Mouse (Mus musculus): ENCODE measurements around the gene Pip4p1. TPM values are rescaled to one million over a fixed set of nuclear protein-coding genes. Genes with fewer than 3 reads are reported as not detected.
A peak's percentile ranks its signal among the peaks of the same experiment; 100 is the strongest.
"Not testable (repeated sequence)": the region's sequence is repeated elsewhere in the genome, so short reads cannot be mapped to it uniquely, and the experiment has no call there.

The Pip4p1 gene
- polyA plus RNA-seq, 1 experiment from 2014 or later: 38.3 TPM

GRCm38 (mm10) chr14:50908126-50908525 lies 22.5 kb downstream of the Pip4p1 start:
- WGBS: 70% methylated on average over 4 of the region's 4 CpGs
- Histone ChIP-seq H3K4me2 (replicated peaks; ENCODE audit: low read depth) (no peak overlapping the region), H3K4me3 (ENCODE audit: low read depth, low read length) (no peak overlapping the region), H3K9me3 (ENCODE audit: control insufficient read depth, low read length) (no peaks in the 10 kb centered on the region), H3K27me3 (ENCODE audit: control insufficient read depth, insufficient read depth, low read length) (no peaks in the 10 kb centered on the region), H3K36me3 (ENCODE audit: control insufficient read depth, insufficient read depth, low read length) (no peaks in the 10 kb centered on the region), H3K4me1 (replicated peaks; ENCODE audit: control insufficient read depth, insufficient read depth) (no peaks in the 10 kb centered on the region), H3K9ac (ENCODE audit: low read length) (no peak overlapping the region), H3K27ac (replicated peaks) (no peak overlapping the region)
- ATAC-seq (ENCODE audit: low FRiP score, low TSS enrichment) (no peak), DNase-seq (ENCODE audit: low spot score) (no peak)
- TF ChIP-seq EP300 (optimal IDR thresholded peaks at IDR 0.05): no peak
- no peak for TF ChIP-seq CTCF (IDR thresholded peaks at IDR 0.05; ENCODE audit: low read depth)

DNA sequence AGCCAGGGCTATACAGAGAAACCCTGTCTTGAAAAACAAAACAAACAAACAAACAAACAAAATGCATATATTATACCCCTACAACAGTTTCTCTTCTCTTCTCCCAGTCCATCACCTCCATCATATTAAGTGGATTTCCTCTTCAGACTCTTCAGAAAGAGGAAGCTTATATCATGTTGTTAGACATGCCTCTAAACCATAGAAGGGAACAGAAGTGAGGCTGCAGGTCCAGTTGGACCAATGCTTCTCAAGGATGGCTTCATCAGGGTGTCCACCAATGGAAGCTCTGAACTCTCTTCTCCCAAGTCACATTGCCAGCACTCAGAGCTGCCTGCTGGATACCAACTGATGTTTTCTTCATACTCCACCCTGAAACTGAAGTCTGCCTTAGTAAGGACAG lies 25.3 kb downstream of the Pip4p1 start:
- H3K4me1 ChIP-seq (replicated peaks; ENCODE audit: control insufficient read depth, insufficient read depth); H3K4me3 ChIP-seq (ENCODE audit: low read depth, low read length); DNase-seq (ENCODE audit: low spot score); H3K27me3 ChIP-seq (ENCODE audit: control insufficient read depth, insufficient read depth, low read length); H3K27ac ChIP-seq (replicated peaks); H3K4me2 ChIP-seq (replicated peaks; ENCODE audit: low read depth); H3K36me3 ChIP-seq (ENCODE audit: control insufficient read depth, insufficient read depth, low read length); H3K9ac ChIP-seq (ENCODE audit: low read length); ATAC-seq (ENCODE audit: low FRiP score, low TSS enrichment); H3K9me3 ChIP-seq (ENCODE audit: control insufficient read depth, low read length): not testable (repeated sequence)

- Histone ChIP-seq H3K4me3 (ENCODE audit: low read depth, low read length) (no peak overlapping the region), H3K9me3 (ENCODE audit: control insufficient read depth, low read length) (no peaks in the 10 kb centered on the region), H3K27ac (replicated peaks) (no peak overlapping the region), H3K27me3 (ENCODE audit: control insufficient read depth, insufficient read depth, low read length) (no peaks in the 10 kb centered on the region), H3K4me1 (replicated peaks; ENCODE audit: control insufficient read depth, insufficient read depth) (no peaks in the 10 kb centered on the region), H3K4me2 (replicated peaks; ENCODE audit: low read depth) (no peak overlapping the region), H3K36me3 (ENCODE audit: control insufficient read depth, insufficient read depth, low read length) (no peaks in the 10 kb centered on the region), H3K9ac (ENCODE audit: low read length) (no peak overlapping the region)
- ATAC-seq (ENCODE audit: low FRiP score, low TSS enrichment) (no peak), DNase-seq (ENCODE audit: low spot score) (no peak)
- WGBS: 91% methylated on average over 4 of the region's 4 CpGs
- TF ChIP-seq CTCF (IDR thresholded peaks at IDR 0.05; ENCODE audit: low read depth): no peak
These were observed 25.9 kb downstream of the Pip4p1 start for GRCm38 (mm10) chr14:50904828-50905129.

GRCm38 (mm10) chr14:50903973-50904827 lies 26.5 kb downstream of the Pip4p1 start:
- DNase-seq (ENCODE audit: low spot score): peak; percentile 69
- H3K9ac ChIP-seq (ENCODE audit: low read length): peak overlapping the region; percentile 61
- peak; percentile 91 for ATAC-seq (ENCODE audit: low FRiP score, low TSS enrichment)
- no peaks in the 10 kb centered on the region for H3K9me3 ChIP-seq (ENCODE audit: control insufficient read depth, low read length)
- peak overlapping the region; percentile 35 for H3K4me3 ChIP-seq (ENCODE audit: low read depth, low read length)
- peak overlapping the region; percentile 59 for H3K27ac ChIP-seq (replicated peaks)
- H3K36me3 ChIP-seq (ENCODE audit: control insufficient read depth, insufficient read depth, low read length): no peaks in the 10 kb centered on the region
- H3K4me2 ChIP-seq (replicated peaks; ENCODE audit: low read depth): peak overlapping the region; percentile 71
- 5% methylated on average over 26 of the region's 26 CpGs for WGBS
- TF ChIP-seq CTCF (IDR thresholded peaks at IDR 0.05; ENCODE audit: low read depth) (peak; percentile 76), EP300 (optimal IDR thresholded peaks at IDR 0.05) (no peak)
- no peaks in the 10 kb centered on the region for H3K4me1 ChIP-seq (replicated peaks; ENCODE audit: control insufficient read depth, insufficient read depth)
- no peaks in the 10 kb centered on the region for H3K27me3 ChIP-seq (ENCODE audit: control insufficient read depth, insufficient read depth, low read length)

DNA sequence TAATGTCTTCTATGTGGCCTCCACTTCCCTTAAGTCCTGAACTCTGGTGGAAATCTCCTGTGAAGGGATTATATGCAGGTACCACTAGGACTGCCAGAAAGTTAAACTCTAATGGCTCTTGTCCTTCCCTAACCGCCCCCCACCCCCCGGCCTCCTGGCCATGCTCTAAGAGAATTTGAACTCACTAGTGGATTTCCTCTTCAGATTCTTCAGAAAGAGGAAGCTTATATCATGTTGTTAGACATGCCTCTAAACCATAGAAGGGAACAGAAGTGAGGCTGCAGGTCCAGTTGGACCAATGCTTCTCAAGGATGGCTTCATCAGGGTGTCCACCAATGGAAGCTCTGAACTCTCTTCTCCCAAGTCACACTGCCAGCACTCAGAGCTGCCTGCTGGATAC lies 32.7 kb downstream of the Pip4p1 start:
- not testable (repeated sequence) for DNase-seq (ENCODE audit: low spot score)

DNA sequence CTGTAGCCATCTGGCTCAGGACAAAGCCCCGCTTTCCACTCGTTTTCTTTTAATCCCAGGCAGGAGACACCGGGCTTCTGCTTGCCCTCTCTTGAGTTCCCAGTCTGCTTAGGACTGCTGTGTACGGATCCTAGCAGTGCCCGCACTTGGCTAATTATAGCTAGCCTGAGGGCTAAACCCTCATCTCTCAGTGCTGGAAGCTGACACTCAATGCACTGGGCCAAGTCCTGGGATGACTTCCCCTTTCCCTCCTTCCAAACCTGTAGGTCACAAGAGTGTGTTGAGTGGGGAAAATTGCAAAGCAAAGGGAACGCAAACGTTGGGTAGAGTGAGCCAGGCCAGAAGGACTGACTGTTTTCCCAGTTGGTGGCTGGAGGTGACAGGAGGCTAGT lies 33.3 kb downstream of the Pip4p1 start, which contains the start of gene Klhl33:
TSS of gene Klhl33 (minus strand) at position 134 of the 392 bp plus-strand sequence.
- Histone ChIP-seq H3K27ac (replicated peaks) (peak within 1 kb of the TSS; percentile 67; the same call in 1 of the 2 replicates), H3K4me3 (ENCODE audit: low read depth, low read length) (peak within 1 kb of the TSS; percentile 39), H3K9me3 (ENCODE audit: control insufficient read depth, low read length) (no peaks in the 10 kb centered on the region), H3K36me3 (ENCODE audit: control insufficient read depth, insufficient read depth, low read length) (no peaks in the 10 kb centered on the region), H3K9ac (ENCODE audit: low read length) (peak within 1 kb of the TSS; percentile 63), H3K4me1 (replicated peaks; ENCODE audit: control insufficient read depth, insufficient read depth) (0 out of 2 replicates have a peak, but pooled peaks cover 3% of the 10 kb centered on the region), H3K27me3 (ENCODE audit: control insufficient read depth, insufficient read depth, low read length) (no peaks in the 10 kb centered on the region), H3K4me2 (replicated peaks; ENCODE audit: low read depth) (peak within 1 kb of the TSS; percentile 69)
- 58% methylated on average over 7 of the region's 7 CpGs for WGBS
- DNase-seq (ENCODE audit: low spot score) (no peak), ATAC-seq (ENCODE audit: low FRiP score, low TSS enrichment) (no peak)
- TF ChIP-seq CTCF (IDR thresholded peaks at IDR 0.05; ENCODE audit: low read depth): no peak
- no peak for TF ChIP-seq EP300 (optimal IDR thresholded peaks at IDR 0.05)

More for the DNA sequence above, 32.7 kb downstream of the Pip4p1 start:
- not testable (repeated sequence) for H3K4me3 ChIP-seq (ENCODE audit: low read depth, low read length); H3K36me3 ChIP-seq (ENCODE audit: control insufficient read depth, insufficient read depth, low read length); H3K27ac ChIP-seq (replicated peaks); H3K9me3 ChIP-seq (ENCODE audit: control insufficient read depth, low read length); H3K4me2 ChIP-seq (replicated peaks; ENCODE audit: low read depth); H3K4me1 ChIP-seq (replicated peaks; ENCODE audit: control insufficient read depth, insufficient read depth); H3K9ac ChIP-seq (ENCODE audit: low read length); ATAC-seq (ENCODE audit: low FRiP score, low TSS enrichment); H3K27me3 ChIP-seq (ENCODE audit: control insufficient read depth, insufficient read depth, low read length)
- WGBS: 94% methylated on average over 2 of the region's 2 CpGs
